Mouse (Mus musculus) E14TG2a.4 (cell line): ENCODE results near the gene Trpm5.

ENCODE experiments used
- CTCF ChIP-seq: conservative IDR thresholded peaks from 2 replicates; pipeline ENCODE4 v1.5.1; 2014; ENCODE audit warnings: low read length
- NANOG ChIP-seq: IDR thresholded peaks from 2 replicates; pipeline ENCODE4 v1.6.1; 2014; ENCODE audit warnings: borderline replicate concordance, low read length, mixed read lengths

- TF ChIP-seq CTCF: no peak
- TF ChIP-seq NANOG: no peak
Measured at GRCm38 (mm10) chr7:143072605-143073004, 21.8 kb downstream of the Trpm5 start.
